Mouse (Mus musculus) thymus, postnatal 10 days (tissue): ENCODE measurements around the gene 4930522H14Rik.
A peak's percentile ranks its signal among the peaks of the same experiment; 100 is the strongest.

Source experiments
- DNase-seq, 2 experiments: peaks; one replicate each; pipeline ENCODE4 v3.0.0; 2021; ENCODE audit warnings: low spot score in 2 of 2

Gene 4930522H14Rik

GRCm38 (mm10) chr4:109531111-109531510 is at the start of gene 4930522H14Rik:
Gene 4930522H14Rik (minus strand): TSS chr4:109531297.
- no peak for DNase-seq

- DNase-seq, result no peak
These were observed 47.3 kb upstream of the 4930522H14Rik start for GRCm38 (mm10) chr4:109578356-109578755.

GRCm38 (mm10) chr4:109576933-109577332 is 45.8 kb upstream of the 4930522H14Rik start:
- no peak for DNase-seq

- DNase-seq, result no peak
These were observed 43.7 kb upstream of the 4930522H14Rik start for GRCm38 (mm10) chr4:109574845-109575244.

DNA sequence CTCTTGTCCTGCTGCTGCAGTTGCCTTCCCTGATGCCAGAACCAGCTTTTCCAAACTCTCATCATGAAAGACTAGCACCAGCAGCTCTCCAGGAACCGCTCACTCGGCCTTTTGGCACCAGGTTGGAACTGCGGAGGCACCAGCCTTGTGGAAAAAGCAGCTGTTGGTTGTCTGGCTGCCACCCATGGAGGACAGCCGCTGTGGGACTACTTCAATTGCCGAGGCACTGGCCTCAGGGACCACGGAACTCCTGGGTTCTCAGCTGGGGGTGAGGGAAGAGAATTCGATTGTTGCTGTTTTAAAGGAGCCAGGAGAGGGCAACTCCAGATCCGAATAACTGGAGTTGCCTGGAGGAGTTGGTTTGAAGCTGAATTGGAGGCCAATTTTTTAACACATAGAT is 43.2 kb upstream of the 4930522H14Rik start:
- no peak for DNase-seq

DNA sequence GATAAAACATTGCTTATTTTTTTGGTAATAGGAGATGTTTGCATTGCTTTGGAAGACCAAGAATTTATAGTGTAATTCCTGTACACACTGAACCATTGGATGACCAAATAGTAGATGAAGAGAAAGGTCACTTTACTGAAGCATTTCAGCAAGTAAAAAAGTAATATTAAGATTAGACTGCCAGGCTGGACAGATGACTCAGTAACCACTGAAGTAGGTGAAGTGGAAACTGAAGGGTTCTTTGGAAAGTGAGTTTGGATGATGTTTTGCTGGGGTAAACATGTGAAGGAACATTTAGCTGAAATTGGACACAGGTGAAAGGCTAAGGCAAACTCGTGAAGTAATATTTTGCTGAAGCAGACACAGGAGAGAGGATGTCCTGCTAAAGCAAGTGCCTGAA is 41.5 kb upstream of the 4930522H14Rik start:
- DNase-seq, result no peak

DNA sequence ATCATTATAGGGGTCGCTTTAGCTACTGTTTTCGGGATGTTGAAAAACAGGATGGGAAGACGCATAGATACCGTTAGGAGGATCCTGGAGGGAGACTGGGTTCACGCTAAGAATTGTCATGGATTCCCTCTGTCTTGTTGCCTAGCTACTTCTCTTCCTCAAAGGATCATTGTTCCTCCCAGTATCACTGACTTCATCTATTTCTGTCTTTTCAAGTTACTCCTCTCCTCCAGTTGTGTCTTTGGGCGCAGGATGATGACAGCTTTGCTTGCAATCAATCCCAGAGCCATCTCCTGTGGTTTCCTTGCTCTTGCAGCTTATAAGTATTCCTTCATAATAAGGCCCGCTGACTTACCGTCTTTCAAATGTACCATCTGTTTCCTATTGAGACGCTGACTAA is 38.3 kb upstream of the 4930522H14Rik start:
- DNase-seq, result no peak

DNA sequence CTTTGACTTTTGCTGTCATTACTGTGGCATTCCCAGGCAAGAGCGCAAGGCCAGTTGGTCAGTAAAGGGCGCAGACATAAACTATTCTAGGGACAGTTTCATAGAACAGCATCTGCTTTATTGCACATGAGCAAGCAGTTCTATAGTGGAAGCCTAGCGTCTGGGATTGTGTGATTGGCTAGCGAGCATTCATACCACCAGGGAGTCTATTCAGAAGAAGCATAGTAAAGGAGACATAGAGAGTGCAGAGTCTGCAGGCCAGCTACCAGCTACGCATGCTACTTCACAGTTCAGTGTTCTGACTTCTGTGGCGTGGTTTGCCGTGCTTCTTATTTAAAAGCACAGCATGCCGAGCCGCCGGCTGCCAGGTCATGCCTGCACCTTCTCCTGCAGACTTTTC is 37.9 kb upstream of the 4930522H14Rik start:
- DNase-seq, result no peak

GRCm38 (mm10) chr4:109564711-109565110 is 33.6 kb upstream of the 4930522H14Rik start:
- DNase-seq, result no peak

GRCm38 (mm10) chr4:109550338-109551150 is 19.4 kb upstream of the 4930522H14Rik start:
- DNase-seq, result no peak

DNA sequence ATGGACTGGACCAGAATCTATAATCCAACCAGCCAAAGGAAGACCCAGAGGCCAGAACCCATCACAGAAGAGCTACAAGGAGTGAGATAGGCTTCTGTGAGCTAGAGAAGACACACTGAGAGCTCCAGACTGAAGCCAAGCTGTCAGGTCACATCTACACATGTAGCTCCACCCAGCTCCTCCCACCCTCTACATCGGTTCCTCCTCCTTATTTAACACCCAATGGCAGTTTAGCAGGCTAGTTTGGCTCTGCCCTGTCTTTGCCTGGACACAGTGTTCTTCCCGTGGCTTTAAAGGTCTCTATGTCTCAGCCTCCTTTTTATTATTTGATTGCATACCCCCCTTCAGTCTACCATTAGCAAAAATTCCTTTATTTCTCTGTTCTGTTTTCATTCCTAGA is 16.2 kb upstream of the 4930522H14Rik start:
- no peak for DNase-seq

DNA sequence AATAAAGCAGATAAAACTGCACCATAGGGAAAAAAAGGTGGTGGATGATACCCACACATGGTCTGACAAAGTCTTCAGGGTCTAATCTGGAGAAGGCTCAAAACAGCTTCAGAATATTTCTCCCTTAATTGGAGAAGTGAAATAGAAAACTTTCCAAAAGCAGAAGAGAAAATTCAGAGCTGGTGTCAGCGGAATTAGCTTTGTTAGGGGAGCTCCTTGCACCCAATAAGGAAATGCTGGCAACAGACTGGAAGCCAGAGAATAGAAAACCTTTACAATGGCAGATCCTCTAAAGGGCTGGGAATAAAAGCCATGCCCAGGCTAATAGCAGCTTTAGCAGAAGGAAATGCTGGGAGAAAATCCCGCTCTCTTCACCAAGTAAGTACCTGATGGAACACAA is 15.4 kb upstream of the 4930522H14Rik start:
- no peak for DNase-seq

GRCm38 (mm10) chr4:109530245-109530816 is 766 bp downstream of the 4930522H14Rik start:
- DNase-seq, result no peak

- DNase-seq, result peak; percentile 19 to 58
These were observed 26.2 kb downstream of the 4930522H14Rik start for GRCm38 (mm10) chr4:109504885-109505284.

DNA sequence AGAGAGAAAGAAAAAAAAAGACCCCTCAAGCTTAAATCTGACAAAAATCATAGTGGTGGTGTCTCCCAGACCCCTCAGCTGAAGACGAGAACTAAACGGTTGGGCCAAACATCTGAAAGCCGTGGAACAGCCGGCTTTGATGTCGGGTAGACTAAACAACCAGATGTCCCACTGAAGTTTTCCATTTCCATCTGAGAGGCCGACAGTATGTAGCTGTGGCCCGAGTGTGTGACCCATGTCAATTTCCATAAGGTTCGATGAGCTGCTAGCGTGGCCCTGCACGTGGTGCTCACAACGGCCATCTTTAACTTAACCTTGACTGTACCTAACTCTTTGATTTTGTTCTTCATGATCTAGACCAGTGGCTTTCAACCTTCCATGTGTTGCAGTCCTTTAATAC is 32.6 kb downstream of the 4930522H14Rik start:
- DNase-seq, result no peak

GRCm38 (mm10) chr4:109493581-109493980 is 37.5 kb downstream of the 4930522H14Rik start:
- no peak for DNase-seq

GRCm38 (mm10) chr4:109488812-109489211 is 42.3 kb downstream of the 4930522H14Rik start:
- no peak for DNase-seq

GRCm38 (mm10) chr4:109484621-109485020 is 46.5 kb downstream of the 4930522H14Rik start, which contains the start of gene Rnf11:
Gene Rnf11 (minus strand): TSS chr4:109484728.
- no peak for DNase-seq

DNA sequence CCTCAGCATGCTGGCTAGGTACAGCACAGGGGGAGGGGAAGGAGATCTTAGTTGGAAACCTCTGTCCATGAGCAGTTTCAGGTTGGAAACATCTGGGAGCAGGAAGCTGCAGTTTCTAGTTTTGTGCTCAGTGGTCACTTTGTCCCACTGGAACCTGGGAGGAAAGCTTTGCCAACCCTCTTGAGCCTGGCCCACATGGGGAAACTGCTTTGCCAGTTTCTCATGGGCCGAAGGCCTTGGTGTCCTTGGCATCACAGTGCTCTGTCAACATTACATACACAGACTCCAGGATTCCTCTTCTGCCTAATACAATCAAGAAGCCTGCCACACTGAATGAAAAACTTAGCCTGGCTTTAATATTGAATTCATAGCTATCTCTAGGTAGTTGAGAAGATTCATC is 48.4 kb downstream of the 4930522H14Rik start:
- no peak for DNase-seq

DNA sequence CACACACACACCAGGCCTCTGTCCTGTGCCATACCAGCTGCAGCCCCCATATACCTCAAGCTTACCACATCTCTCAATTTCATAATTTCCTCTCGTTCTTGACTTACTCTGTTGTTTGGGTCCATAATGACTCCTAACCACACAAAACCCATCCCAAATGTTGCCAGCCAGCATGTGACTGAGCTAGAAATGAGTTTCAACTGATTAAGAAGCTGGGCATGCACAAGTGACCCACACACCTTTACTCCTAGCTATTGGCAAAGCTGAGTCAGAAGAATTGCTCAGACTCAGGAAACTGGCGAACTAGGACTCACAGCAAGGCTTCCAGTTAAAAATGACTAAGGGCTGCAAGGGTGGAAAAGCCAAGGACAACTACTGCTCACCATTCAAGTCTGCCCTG is 49.7 kb downstream of the 4930522H14Rik start:
- no peak for DNase-seq

DNA sequence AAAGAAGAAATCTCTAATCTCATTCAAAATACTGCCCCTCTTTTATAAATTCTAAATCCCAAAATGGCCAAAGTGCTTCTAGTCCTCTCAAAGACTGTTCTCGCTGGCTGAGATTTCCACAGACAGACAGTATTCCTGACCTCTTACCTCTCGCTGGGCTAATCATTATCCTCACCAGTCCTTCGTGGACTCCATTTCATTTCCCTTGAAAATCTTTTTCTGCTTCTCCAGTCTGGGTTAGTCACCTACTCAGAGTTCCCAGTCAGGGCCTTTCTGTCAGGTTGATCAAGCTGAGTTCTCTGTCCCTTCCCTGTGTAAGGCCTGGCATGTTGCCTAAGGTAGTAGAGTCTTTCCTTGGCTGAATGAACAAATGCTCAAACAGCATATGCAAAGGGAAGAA is 53.6 kb downstream of the 4930522H14Rik start:
- no peak for DNase-seq

DNA sequence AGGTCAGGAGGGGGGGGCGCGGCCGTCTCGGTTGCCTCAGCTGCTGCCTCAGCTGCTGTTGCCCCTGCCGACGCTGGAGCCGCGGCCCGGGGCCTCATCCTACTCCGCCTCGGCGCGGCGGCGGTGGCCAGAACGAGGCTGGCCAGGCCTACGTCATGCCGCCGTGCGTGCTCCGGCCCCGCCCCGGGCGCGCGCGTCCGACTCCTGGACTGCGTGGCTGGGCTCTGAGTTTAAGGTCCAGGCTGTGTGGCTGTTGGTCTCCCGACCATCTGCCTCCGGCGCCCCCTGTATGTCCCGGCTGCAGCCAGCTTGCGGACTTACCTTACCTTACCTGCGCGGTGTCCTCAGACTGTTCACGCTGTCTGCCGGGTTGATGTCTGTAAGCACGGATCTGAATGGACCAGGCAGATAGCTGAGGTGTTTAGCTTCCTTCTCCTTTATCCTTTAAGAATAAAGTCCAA is 54.5 kb downstream of the 4930522H14Rik start:
- DNase-seq, result peak; percentile 39 to 54
